Mouse (Mus musculus): ENCODE data around the gene Timp1. TPM values are rescaled to one million over a fixed set of nuclear protein-coding genes. Genes with fewer than 3 reads are reported as not detected.

The Timp1 gene
- polyA plus RNA-seq, 1 experiment from 2014 or later, result 8.4 TPM

DNA sequence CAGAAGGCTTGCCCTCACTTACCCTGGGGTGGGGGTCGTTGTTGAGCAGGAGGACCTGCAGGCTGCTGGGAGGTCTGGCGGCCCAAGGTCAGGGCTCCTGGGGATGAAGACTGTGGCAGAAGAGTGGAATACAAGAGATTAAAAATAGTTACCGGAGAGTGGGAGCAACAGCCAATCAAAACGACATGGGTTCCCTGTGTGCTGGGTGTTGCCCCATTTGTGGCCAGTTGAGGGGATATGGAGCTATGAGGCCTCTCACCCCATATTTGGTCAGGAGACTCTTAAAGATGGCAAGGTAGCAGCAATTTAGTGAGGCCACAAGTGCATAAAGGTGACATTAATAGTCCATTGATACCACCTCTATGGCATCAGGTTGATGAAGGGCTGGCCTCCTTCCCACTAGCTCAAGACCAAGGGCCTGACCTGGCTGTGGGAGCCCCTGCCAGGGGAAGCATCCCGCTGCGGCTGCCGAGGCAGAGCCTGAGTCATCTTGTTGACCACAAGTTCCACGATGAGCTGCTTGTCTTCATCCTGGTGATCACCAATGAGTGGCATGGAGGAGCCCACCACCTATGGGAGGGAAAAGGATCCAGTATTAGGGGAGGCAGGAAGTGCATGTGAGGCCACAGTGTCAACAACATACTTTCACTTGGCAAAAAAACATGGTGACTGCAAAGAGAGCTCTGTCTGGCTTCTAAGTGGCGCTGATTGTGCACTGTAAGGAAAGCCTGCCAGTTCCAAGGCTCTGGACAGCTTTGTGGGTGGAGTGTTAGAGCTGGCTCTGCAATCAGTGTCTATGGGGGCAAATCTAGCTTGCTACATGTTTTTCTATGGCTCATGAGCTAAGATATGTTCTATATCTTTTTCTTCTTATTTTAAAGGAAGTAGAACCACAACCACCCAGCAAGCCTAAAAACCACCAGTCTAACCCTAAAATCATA lies 6.5 kb upstream of the Timp1 start:
- 83% methylated on average over 9 of the region's 9 CpGs for WGBS
- Histone ChIP-seq H3K4me1 (ENCODE audit: control insufficient read depth, insufficient read depth, low read length) (no peaks in the 10 kb centered on the region), H3K9me3 (ENCODE audit: control insufficient read depth, low read length) (no peaks in the 10 kb centered on the region)

DNA sequence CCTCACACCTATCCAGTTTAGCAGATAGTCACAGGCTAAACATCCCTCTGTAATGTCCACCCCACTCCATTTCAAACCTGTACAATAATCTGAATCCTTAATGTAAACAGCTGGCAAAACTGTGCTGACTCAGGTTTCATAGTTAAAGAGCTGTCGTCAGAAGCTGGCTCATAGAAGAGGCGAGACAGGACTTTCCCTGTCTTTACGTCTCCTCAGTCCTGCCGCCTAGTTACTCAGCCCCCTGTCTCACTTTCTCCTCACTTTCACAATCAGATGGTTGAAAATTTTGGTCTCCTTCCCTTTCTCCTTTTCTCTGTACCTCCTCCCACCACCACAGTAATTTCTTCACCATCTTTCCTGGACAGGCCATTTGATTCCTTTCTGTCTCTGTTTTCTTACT lies 1.9 kb upstream of the Timp1 start:
- ATAC-seq (ENCODE audit: low FRiP score) (no peak), DNase-seq (ENCODE audit: low spot score, missing footprints) (no peak)
- H3K27ac ChIP-seq (ENCODE audit: low read depth, low read length), result no peak overlapping the region
- no peaks in the 10 kb centered on the region for H3K27me3 ChIP-seq (ENCODE audit: control insufficient read depth, insufficient read depth, low read length)
- H3K9ac ChIP-seq (ENCODE audit: low read length), result no peak overlapping the region
- no peaks in the 10 kb centered on the region for H3K36me3 ChIP-seq (ENCODE audit: control insufficient read depth, insufficient read depth, low read length)
- no peak overlapping the region for H3K4me2 ChIP-seq
- no peaks in the 10 kb centered on the region for H3K9me3 ChIP-seq (ENCODE audit: control insufficient read depth, low read length)
- WGBS, result 79% methylated on average over 4 of the region's 4 CpGs
- no peaks in the 10 kb centered on the region for H3K4me1 ChIP-seq (ENCODE audit: control insufficient read depth, insufficient read depth, low read length)
- H3K4me3 ChIP-seq (ENCODE audit: low read depth, low read length), result no peak overlapping the region

More for the DNA sequence above, 6.5 kb upstream of the Timp1 start:
- no peak overlapping the region for H3K27ac ChIP-seq (ENCODE audit: low read depth, low read length)
- no peak overlapping the region for H3K4me3 ChIP-seq (ENCODE audit: low read depth, low read length)
- H3K4me2 ChIP-seq, result no peak overlapping the region
- no peak for DNase-seq (ENCODE audit: low spot score, missing footprints)
- H3K36me3 ChIP-seq (ENCODE audit: control insufficient read depth, insufficient read depth, low read length), result no peaks in the 10 kb centered on the region
- no peak for ATAC-seq (ENCODE audit: low FRiP score)
- no peaks in the 10 kb centered on the region for H3K27me3 ChIP-seq (ENCODE audit: control insufficient read depth, insufficient read depth, low read length)
- H3K9ac ChIP-seq (ENCODE audit: low read length), result no peak overlapping the region

DNA sequence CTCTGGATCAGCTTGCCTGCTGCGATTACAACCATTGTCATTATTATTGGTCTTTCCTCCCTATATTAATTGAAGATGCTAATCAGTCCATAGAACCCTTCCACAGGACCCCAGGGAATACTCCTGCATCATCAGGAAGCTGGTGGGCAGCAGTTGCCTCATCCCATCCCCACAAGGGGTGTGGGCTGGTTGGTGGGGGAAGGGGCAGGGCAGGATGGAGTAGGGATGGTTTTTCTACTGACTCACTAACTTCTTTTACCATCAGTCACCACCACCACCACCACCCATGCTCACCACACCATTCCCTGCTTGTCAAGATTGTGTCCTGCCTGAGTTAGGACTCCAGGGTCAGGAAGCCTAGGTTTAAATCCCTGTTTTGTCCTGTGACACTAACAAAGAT lies 763 bp upstream of the Timp1 start:
- DNase-seq (ENCODE audit: low spot score, missing footprints) (no peak), ATAC-seq (ENCODE audit: low FRiP score) (no peak)
- H3K36me3 ChIP-seq (ENCODE audit: control insufficient read depth, insufficient read depth, low read length), result no peaks in the 10 kb centered on the region
- H3K4me3 ChIP-seq (ENCODE audit: low read depth, low read length), result no peak overlapping the region
- no peak overlapping the region for H3K4me2 ChIP-seq
- no peaks in the 10 kb centered on the region for H3K9me3 ChIP-seq (ENCODE audit: control insufficient read depth, low read length)
- no peaks in the 10 kb centered on the region for H3K27me3 ChIP-seq (ENCODE audit: control insufficient read depth, insufficient read depth, low read length)
- no peak overlapping the region for H3K27ac ChIP-seq (ENCODE audit: low read depth, low read length)
- 62% methylated on average over 1 of the region's 1 CpGs for WGBS
- peaks cover 4% of the 10 kb centered on the region; the same call in 1 of the 2 replicates for H3K4me1 ChIP-seq (ENCODE audit: control insufficient read depth, insufficient read depth, low read length)
- no peak overlapping the region for H3K9ac ChIP-seq (ENCODE audit: low read length)

DNA sequence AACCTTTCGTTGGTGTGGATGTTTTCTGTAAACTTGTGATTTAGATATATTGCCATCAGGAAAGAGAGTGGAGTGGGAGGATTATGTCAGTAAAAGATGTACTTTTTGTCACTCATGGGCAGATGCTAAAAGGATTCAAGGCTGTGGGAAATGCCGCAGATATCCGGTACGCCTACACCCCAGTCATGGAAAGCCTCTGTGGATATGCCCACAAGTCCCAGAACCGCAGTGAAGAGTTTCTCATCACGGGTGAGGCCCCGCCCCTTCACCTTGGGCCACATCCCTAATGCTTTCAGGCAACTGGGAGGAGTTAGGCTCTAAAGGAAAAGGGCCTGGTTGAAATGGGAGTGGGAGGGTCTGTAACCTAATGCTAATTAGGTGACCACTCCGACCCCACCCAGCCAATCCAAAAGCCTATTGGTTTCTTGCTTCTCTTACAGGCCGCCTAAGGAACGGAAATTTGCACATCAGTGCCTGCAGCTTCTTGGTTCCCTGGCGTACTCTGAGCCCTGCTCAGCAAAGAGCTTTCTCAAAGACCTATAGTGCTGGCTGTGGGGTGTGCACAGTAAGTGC lies 3.0 kb downstream of the Timp1 start:
- DNase-seq (ENCODE audit: low spot score, missing footprints) (no peak), ATAC-seq (ENCODE audit: low FRiP score) (0 out of 2 replicates have a peak, but pooled peaks have one; percentile 19)
- Histone ChIP-seq H3K4me1 (ENCODE audit: control insufficient read depth, insufficient read depth, low read length) (peaks cover 4% of the 10 kb centered on the region; the same call in 1 of the 2 replicates), H3K4me2 (no peak overlapping the region), H3K36me3 (ENCODE audit: control insufficient read depth, insufficient read depth, low read length) (no peaks in the 10 kb centered on the region), H3K27ac (ENCODE audit: low read depth, low read length) (no peak overlapping the region), H3K27me3 (ENCODE audit: control insufficient read depth, insufficient read depth, low read length) (no peaks in the 10 kb centered on the region), H3K4me3 (ENCODE audit: low read depth, low read length) (no peak overlapping the region), H3K9ac (ENCODE audit: low read length) (no peak overlapping the region), H3K9me3 (ENCODE audit: control insufficient read depth, low read length) (no peaks in the 10 kb centered on the region)
- 32% methylated on average over 11 of the region's 11 CpGs for WGBS

DNA sequence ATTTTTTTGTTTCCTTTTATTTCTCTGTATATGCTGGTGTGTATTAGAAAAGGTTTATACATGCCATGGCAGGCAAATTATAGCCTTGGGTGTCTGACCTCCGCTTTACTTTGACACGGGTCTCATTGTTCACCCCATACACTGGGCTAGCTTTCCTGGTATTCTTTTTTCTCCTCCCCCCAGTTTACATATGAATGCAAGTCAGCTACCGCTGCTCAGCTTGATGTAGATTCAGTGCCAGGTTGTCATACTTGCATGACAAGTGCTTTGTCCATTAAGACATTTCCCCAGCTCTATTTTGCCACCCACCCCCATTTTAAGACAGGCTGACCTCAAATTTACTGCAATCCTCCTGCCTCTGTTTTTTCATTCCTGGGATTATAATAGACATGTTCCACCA lies 5.3 kb downstream of the Timp1 start:
- Histone ChIP-seq H3K27me3 (ENCODE audit: control insufficient read depth, insufficient read depth, low read length) (no peaks in the 10 kb centered on the region), H3K4me1 (ENCODE audit: control insufficient read depth, insufficient read depth, low read length) (peaks cover 4% of the 10 kb centered on the region; the same call in 1 of the 2 replicates), H3K4me3 (ENCODE audit: low read depth, low read length) (no peak overlapping the region), H3K36me3 (ENCODE audit: control insufficient read depth, insufficient read depth, low read length) (no peaks in the 10 kb centered on the region), H3K4me2 (no peak overlapping the region), H3K27ac (ENCODE audit: low read depth, low read length) (no peak overlapping the region), H3K9me3 (ENCODE audit: control insufficient read depth, low read length) (no peaks in the 10 kb centered on the region), H3K9ac (ENCODE audit: low read length) (no peak overlapping the region)
- DNase-seq (ENCODE audit: low spot score, missing footprints), result no peak
- WGBS, result 41% methylated on average over 3 of the region's 3 CpGs
- peak; percentile 38; the same call in 1 of the 2 replicates for ATAC-seq (ENCODE audit: low FRiP score)

DNA sequence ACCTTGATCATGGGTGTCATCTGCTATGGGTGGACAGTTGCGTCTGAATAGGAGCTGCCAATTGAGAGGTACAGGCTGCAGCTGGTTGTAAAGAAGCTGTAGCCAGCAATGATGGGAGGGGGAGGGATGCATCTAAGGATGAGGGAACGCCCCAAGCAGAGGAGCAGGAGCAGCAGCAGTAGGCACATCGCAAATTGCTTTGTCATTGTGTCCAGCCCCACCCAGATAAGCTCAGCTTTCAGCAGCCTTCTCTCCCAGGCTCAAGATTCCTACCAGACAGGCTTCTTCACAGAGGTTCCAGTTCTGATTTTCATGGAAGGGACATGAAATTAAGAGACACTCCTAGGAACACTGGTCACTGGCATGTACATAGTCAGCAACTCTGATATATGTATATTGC lies 40.1 kb downstream of the Timp1 start:
- DNase-seq (ENCODE audit: low spot score, missing footprints) (no peak), ATAC-seq (ENCODE audit: low FRiP score) (no peak)
- Histone ChIP-seq H3K4me3 (ENCODE audit: low read depth, low read length) (no peak overlapping the region), H3K36me3 (ENCODE audit: control insufficient read depth, insufficient read depth, low read length) (no peaks in the 10 kb centered on the region), H3K4me1 (ENCODE audit: control insufficient read depth, insufficient read depth, low read length) (no peaks in the 10 kb centered on the region), H3K4me2 (no peak overlapping the region), H3K9ac (ENCODE audit: low read length) (no peak overlapping the region), H3K9me3 (ENCODE audit: control insufficient read depth, low read length) (no peaks in the 10 kb centered on the region), H3K27me3 (ENCODE audit: control insufficient read depth, insufficient read depth, low read length) (no peaks in the 10 kb centered on the region), H3K27ac (ENCODE audit: low read depth, low read length) (no peak overlapping the region)
- WGBS, result 47% methylated on average over 3 of the region's 3 CpGs

DNA sequence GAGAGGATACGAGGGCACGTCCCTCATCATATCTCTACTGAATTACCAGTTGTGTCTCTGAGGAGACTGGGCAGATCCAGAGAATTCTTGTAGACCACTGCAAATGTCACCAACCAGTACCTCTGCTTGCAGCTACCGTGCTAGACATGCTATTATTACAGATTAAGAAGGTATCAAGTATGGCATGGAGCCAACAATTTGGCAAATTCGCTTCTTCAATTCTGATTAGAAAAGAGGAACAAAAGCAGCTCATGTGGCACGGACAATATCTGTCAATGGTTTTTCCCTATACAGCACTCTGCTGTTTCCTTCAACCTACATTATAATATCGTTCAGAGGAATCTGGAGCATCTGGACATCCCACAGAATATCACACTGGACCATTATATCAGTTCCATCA lies 43.8 kb downstream of the Timp1 start:
- ATAC-seq (ENCODE audit: low FRiP score) (no peak), DNase-seq (ENCODE audit: low spot score, missing footprints) (no peak)
- Histone ChIP-seq H3K4me2 (no peak overlapping the region), H3K9me3 (ENCODE audit: control insufficient read depth, low read length) (no peaks in the 10 kb centered on the region), H3K4me1 (ENCODE audit: control insufficient read depth, insufficient read depth, low read length) (no peaks in the 10 kb centered on the region), H3K27ac (ENCODE audit: low read depth, low read length) (no peak overlapping the region), H3K9ac (ENCODE audit: low read length) (no peak overlapping the region), H3K4me3 (ENCODE audit: low read depth, low read length) (no peak overlapping the region), H3K27me3 (ENCODE audit: control insufficient read depth, insufficient read depth, low read length) (no peaks in the 10 kb centered on the region), H3K36me3 (ENCODE audit: control insufficient read depth, insufficient read depth, low read length) (no peaks in the 10 kb centered on the region)
- 82% methylated on average over 6 of the region's 6 CpGs for WGBS

DNA sequence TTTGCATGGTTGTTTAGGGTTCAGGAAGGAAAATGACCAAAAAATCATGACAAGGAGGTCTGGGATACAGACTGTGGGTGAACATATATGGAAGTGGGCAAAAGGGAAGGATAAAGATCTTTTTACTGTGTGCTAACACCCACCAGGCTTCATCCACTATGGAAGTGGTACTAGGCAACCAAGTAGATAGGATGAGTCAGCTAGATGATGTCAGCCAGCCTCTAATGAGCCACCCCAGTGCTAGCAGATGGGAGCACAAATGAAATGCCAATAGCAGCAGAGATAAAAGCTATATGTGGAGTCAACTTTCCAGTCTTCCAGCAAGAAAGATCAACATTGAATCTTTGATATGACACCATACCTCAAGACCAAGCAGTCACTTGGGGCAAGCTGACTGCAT lies 45.1 kb downstream of the Timp1 start:
- no peak overlapping the region for H3K27ac ChIP-seq (ENCODE audit: low read depth, low read length)
- H3K4me2 ChIP-seq, result no peak overlapping the region
- H3K27me3 ChIP-seq (ENCODE audit: control insufficient read depth, insufficient read depth, low read length), result no peaks in the 10 kb centered on the region
- ATAC-seq (ENCODE audit: low FRiP score), result no peak
- no peak overlapping the region for H3K9ac ChIP-seq (ENCODE audit: low read length)
- no peaks in the 10 kb centered on the region for H3K36me3 ChIP-seq (ENCODE audit: control insufficient read depth, insufficient read depth, low read length)
- DNase-seq (ENCODE audit: low spot score, missing footprints), result no peak
- H3K4me1 ChIP-seq (ENCODE audit: control insufficient read depth, insufficient read depth, low read length), result no peaks in the 10 kb centered on the region
- H3K4me3 ChIP-seq (ENCODE audit: low read depth, low read length), result no peak overlapping the region
- no peaks in the 10 kb centered on the region for H3K9me3 ChIP-seq (ENCODE audit: control insufficient read depth, low read length)

DNA sequence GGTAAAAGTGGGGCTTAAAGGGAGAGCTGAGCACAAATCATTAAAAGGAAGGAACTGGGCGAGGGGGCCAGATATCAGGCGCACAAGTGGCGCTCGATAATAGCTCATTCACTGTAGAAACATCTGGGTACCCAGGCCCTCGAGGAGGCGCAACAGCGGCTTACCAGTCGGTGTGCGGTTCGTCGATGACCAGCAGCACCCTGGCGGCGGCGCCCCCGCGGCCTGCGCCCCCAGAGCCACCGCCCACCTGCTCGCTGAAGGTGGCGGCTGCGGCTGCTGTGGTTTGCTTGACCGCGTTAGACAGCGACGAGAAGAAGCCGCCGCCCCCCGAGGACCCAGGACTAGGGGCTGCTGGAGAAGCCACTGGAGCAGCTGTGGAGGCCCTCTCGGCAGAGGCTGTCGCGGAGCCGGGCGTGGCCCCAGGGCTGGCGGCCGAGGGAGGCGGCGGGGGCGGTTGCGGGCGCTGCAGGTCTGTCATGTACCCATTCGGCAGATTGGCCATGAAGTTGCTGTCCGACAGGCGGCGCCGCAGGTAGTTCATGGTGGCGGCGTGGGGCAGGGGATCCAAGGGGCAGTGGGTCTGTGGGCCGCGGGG lies 50.4 kb downstream of the Timp1 start:
- Histone ChIP-seq H3K4me2 (peak overlapping the region; percentile 57), H3K36me3 (ENCODE audit: control insufficient read depth, insufficient read depth, low read length) (no peaks in the 10 kb centered on the region), H3K9me3 (ENCODE audit: control insufficient read depth, low read length) (no peaks in the 10 kb centered on the region), H3K27me3 (ENCODE audit: control insufficient read depth, insufficient read depth, low read length) (no peaks in the 10 kb centered on the region), H3K4me1 (ENCODE audit: control insufficient read depth, insufficient read depth, low read length) (no peaks in the 10 kb centered on the region), H3K9ac (ENCODE audit: low read length) (peak overlapping the region; percentile 34; the same call in 1 of the 2 replicates), H3K4me3 (ENCODE audit: low read depth, low read length) (peak overlapping the region; percentile 44), H3K27ac (ENCODE audit: low read depth, low read length) (no peak overlapping the region)
- DNase-seq (ENCODE audit: low spot score, missing footprints), result peak; percentile 85
- 17% methylated on average over 17 of the region's 49 CpGs for WGBS
- ATAC-seq (ENCODE audit: low FRiP score), result peak; percentile 71
